Mouse (Mus musculus): ENCODE data around the gene Gm11549.

- TF ChIP-seq CTCF (IDR thresholded peaks at IDR 0.05; ENCODE audit: extremely low read depth, insufficient read depth, insufficient read length, insufficient replicate concordance) (no peak), POLR2A (IDR thresholded peaks at IDR 0.05; ENCODE audit: low read depth, low read length) (no peak)
Measured at GRCm38 (mm10) chr3:36498224-36498623, 23.4 kb downstream of the Gm11549 start.
